Mouse (Mus musculus): ENCODE data around the gene Gas7. TPM values are rescaled to one million over a fixed set of nuclear protein-coding genes. Genes with fewer than 3 reads are reported as not detected.

Gene Gas7
- total RNA-seq, 2 experiments from 2014 or later: 371 to 375 TPM

DNA sequence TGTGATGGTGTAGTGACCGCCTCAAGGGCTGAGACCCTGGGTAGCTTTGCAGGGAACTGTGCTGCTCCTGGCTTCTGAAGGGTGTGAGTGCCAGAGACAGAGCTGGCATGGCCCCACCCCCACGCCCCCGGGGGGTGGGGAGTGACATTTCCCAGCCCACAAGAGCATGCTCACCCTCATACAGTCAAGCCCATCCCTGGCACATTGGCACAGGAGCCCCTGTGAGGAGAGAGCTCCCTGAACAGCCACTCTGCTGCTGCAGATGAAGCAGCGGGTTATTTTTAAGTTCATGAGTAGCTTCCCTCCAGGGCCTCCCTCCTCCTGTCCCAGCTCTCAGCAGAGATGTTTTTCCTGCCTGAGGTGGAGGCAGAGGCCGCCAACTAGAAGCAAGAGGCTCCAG lies 216.9 kb downstream of the Gas7 start:
- intact Hi-C loops (cut with DNase I): no loop called here
- no peak for DNase-seq

DNA sequence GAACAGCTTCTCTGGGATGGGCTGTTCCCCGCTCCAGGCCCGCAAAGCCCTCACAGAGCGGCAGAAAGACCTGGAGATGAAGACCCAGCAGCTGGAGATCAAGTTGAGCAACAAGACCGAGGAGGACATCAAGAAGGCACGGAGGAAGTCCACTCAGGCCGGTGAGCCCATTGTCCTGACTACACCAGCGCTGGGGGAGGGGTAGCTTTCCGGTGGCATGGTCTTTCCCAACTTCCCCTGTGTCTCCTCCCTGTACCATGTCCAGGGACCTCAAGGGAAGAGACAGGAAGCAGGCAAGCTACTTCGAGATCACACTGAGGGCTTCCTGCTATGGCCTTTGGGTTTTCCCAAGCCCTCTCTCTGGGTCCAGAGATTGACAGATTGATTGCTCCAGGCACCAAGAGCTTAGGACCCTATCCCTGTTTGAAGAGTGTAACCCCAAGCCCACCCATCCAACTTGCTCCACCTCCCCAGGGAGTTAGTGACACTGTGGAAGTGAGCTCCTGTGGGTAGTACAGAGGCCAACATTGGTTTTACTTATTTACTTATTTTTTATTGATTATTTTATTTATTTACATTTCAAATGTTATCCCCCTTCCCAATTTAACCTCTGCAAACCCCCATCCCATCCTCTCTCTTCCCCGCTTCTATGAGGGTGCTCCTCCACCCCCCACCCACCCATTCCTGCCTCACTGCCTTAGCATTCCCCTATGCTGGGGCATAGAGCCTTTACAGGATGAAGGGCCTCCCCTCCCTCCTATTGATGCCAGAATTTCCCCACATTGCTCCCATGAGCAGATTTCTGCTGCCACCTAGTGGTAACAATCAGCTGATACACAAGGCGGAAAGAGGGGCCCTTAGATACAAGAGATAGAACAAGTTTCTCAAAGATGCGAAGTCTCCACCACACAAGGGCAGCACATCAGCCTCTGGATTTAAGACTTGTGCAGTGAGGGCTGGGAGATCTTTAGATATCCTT lies 220.6 kb downstream of the Gas7 start:
- intact Hi-C loops (cut with DNase I): loop anchor here (5.0 kb wide), 1 partner anchor 564 kb away; no protein-coding TSS in a partner anchor
- DNase-seq: peak; percentile 58

- intact Hi-C loops (cut with DNase I): loop anchor here (5.0 kb wide), 1 partner anchor 567 kb away; no protein-coding TSS in a partner anchor
- no peak for DNase-seq
Observed at GRCm38 (mm10) chr11:67679300-67679699, 224.1 kb downstream of the Gas7 start.

DNA sequence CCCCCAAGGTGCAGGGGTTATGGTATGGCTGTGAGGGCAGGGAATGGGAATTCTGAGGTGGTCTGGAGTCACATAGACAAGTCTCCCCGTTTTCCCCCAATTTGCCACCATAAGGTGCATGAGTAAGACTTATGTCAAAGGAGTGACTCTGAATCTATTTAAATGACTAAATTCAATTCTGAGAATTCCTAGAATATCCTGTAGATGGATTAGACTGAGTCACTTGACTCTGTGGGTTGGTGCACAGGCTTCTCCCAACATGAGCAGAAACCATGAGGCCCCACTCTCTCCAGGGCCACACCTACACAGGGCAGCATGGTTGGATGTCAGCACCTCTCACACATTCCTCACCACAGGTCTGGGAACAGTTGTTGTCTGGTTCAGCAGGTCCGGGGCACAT lies 224.7 kb downstream of the Gas7 start:
- DNase-seq: no peak
- intact Hi-C loops (cut with DNase I): loop anchor here (5.0 kb wide), 1 partner anchor 568 kb away; no protein-coding TSS in a partner anchor

DNA sequence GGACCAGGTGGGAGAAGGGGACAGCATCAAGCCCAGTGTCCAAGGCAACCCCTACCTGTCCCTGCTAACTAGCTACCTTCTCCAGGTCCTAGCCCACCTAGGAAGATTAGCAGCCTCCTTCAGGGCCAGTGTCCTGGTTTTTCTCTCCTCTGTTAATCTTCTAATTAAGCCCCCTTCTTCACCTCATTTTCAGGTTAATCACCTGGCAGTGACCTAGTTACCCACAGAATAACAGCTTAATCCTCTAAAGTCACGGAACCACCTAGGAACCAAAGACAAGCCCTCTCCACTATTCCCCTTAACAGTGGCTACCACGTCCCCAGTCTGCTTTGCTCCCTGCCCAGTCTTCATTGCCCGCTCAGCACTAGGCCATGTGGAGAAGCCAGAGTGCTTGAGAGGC lies 226.6 kb downstream of the Gas7 start:
- no peak for DNase-seq
- intact Hi-C loops (cut with DNase I): no loop called here

DNA sequence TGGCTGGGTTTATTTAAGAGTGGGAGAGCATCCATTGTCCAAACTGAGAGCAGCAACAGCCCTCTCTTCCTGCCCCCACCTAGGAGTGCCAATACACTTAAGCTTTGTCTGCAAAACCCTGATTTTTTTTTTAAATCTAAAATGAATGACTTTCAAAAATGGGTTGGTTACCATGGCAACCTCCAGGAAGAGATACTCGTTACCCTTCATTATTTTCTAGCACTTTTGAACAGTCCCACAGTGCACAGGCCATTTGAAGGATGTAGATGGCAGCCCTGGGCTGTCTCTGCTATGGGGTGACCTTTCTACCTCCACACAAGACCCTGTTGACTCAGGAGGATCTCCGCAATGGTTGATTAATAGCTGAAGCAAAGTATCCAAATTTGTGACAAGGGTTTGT lies 230.9 kb downstream of the Gas7 start:
- no peak for DNase-seq
- intact Hi-C loops (cut with DNase I): no loop called here

- intact Hi-C loops (cut with DNase I): no loop called here
- no peak for DNase-seq
Observed at GRCm38 (mm10) chr11:67694703-67695376, 239.6 kb downstream of the Gas7 start, which contains the start of gene Rcvrn. TSS of gene Rcvrn (plus strand) at chr11:67695326.

DNA sequence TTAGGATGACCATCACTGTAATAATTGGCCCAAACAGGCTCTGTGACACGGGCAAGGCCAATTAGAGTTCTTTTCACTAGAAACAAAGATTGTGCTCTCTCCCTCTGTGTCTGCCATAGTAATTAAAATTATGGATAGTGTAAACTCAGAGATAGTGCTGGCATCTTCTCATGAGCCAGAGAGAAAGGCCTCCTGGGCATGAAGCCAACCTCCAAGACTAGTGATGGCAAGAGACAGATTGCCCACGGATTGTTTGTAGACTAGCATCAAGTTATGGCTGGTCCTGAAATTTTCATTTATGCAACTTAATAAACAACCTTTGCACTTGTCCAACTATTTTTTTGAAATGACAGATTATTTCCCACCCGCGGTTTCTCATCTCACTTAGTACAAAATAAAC lies 257.7 kb downstream of the Gas7 start:
- intact Hi-C loops (cut with DNase I): no loop called here
- DNase-seq: peak; percentile 60

GRCm38 (mm10) chr11:67715382-67715781 lies 260.1 kb downstream of the Gas7 start:
- DNase-seq: no peak
- intact Hi-C loops (cut with DNase I): no loop called here

- no peak for DNase-seq
- intact Hi-C loops (cut with DNase I): no loop called here
Observed at GRCm38 (mm10) chr11:67721485-67721884, 266.2 kb downstream of the Gas7 start.

DNA sequence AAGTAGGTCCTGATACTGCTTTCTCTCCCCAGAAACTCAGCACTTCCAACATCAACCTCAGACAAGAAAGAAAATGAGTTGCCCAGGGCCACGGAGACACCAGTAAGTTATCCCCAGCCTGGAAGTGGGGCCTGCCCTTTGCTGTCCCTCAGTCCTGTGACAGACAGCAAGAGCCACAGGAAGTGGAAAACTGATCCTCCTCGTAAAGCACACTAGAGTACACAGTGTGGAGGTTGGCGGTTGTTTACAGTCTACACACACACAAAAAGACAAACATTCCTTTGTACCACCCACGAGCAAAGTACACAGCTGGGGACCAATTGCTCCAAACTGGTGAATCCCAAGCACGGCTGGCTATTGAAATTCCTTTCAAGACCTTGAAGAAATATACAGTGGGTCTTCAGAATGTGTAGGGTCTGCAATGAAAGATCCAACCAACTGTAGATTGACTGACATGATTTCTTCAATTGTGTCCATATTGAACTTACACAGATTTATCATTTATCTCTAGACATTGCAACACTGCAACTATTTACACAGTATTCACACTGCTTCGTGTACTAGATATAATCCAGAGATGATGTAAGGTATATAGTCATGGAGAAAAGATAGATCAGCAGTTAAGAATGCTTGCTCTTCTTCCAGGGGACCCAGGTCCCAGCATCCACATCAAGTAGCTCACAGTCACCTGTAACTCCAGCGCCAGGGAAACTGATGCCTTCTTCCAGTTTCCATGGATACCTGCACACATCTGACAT lies 267.3 kb downstream of the Gas7 start:
- intact Hi-C loops (cut with DNase I): no loop called here
- DNase-seq: no peak

DNA sequence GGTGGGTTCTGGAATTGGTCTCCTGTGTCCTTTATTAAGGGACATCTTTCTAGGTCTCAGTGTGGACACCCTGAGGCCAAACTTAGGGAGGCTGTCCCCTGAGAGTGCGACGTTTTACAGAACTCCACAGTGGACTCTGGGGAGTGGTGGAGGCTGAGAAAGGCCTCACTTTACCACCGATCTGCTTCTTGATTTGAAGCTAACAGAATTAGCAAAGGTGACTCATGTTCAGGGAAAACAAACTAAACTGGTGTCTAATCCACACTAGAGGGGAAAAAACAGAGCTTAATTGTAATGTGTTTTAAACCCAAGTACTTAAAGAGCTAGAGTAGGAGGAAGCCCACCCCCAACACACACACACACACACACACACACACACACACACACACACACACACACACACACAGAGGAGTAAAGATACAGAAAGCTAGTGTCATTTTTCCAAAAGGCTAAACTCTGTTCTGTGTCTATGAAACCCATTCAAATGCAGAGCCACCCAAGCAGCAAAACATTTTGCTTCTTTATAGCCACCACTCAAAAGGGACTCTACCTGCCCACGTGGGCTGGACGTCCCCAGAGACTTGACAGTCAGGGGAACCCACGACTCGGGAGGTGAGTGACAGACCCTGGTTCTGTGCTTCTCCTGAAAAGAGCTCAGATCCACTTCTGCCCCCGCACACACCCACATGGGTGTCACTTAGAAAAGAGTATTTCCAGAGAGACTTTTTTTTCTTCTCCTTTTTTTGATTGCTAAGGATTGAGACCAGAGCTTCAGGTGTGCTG lies 268.2 kb downstream of the Gas7 start:
- intact Hi-C loops (cut with DNase I): no loop called here
- no peak for DNase-seq

DNA sequence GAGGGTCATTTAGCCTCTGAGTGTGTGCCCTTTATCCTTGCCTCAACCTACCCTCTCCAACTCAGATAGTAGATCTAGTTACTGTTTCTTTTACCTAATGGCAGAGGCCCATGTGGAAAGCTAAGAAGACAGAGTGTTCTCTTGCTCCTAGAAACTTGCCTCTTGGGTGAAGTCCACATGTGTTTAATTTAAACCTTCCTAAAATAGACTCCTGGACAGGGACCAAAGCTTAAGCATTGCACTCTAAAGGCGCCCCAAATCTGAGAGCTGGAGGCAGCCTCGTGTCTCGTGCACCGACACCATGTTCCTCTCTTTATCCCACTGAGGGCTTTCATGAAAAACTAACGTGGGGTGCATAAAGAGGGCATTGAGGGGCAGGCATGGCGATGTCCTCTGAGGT lies 271.9 kb downstream of the Gas7 start:
- intact Hi-C loops (cut with DNase I): no loop called here

DNA sequence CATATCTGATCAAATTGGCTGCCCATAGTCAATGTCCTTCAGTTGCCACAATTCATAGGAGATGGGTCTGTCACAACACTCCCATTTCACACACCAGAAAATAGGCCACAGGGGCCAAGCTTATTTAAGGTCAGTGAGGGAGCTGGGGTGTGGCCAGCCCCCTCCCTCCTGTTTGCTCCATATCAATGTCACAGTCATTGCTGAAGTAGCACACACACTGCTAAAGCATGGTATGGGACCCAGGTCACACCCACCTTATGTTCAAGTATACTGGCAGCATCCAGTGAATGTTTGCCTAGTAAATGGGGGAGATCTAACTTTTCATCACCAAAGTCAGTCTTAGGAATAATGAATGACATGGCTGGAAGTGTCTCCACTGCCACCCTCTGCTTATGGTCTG lies 273.5 kb downstream of the Gas7 start:
- no peak for DNase-seq
- intact Hi-C loops (cut with DNase I): no loop called here

More for the DNA sequence above, 271.9 kb downstream of the Gas7 start:
- DNase-seq: no peak

- no peak for DNase-seq
- intact Hi-C loops (cut with DNase I): no loop called here
Observed at GRCm38 (mm10) chr11:67731056-67731455, 275.8 kb downstream of the Gas7 start.

DNA sequence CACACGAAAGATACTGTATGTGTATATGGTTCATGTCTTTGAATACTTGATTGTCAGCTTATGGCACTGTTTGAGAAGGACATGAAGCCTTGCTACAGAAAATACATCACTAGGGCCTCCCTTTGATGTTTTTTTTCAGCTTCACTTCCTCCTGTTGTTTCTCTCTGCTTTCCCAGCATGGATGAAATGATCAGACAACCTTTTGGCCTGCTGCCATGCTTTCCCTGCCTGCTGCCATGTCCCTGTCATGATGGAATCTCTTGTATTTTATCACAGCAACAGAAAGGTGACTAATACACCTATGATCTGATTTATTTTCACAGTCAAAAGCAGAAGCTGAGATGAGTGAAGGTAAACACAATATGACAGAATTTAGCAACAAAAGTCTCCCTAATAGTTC lies 278.5 kb downstream of the Gas7 start:
- intact Hi-C loops (cut with DNase I): no loop called here
- DNase-seq: peak; percentile 19

- no peak for DNase-seq
- intact Hi-C loops (cut with DNase I): no loop called here
Observed at GRCm38 (mm10) chr11:67734597-67734996, 279.4 kb downstream of the Gas7 start.

DNA sequence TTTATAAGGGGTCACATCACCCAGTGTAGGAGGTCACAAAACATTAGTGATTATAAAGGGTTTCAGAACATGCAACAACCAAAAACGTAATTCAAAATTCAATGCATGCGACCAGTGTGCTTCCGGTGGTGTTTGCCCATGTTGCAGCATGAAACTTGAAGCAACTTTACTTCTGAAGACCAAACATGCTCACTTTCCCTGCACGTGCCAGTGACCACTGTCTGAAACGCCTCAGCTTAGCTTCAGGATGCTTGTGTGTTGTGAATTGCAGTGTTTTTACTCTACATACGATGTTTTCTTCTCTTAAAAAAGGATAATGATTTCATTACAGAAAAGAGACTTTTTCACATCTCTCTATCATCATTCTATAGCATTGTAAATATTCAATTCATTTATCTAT lies 283.1 kb downstream of the Gas7 start:
- no peak for DNase-seq
- intact Hi-C loops (cut with DNase I): no loop called here

Data from left cerebral cortex, postnatal 4 days (tissue).